Mouse (Mus musculus): ENCODE measurements around the gene Prkn.

Gene Prkn

GRCm38 (mm10) chr17:11127217-11127616 lies 287.0 kb downstream of the Prkn start:
- no peak for DNase-seq (ENCODE audit: low read depth, low spot score)

GRCm38 (mm10) chr17:11130919-11131318 lies 290.7 kb downstream of the Prkn start:
- DNase-seq (ENCODE audit: low read depth, low spot score): no peak

GRCm38 (mm10) chr17:11142321-11142720 lies 302.1 kb downstream of the Prkn start:
- DNase-seq (ENCODE audit: low read depth, low spot score): no peak

- no peak for DNase-seq (ENCODE audit: low read depth, low spot score)
Measured at GRCm38 (mm10) chr17:11156119-11156518, 315.9 kb downstream of the Prkn start.

- no peak for DNase-seq (ENCODE audit: low read depth, low spot score)
Measured at GRCm38 (mm10) chr17:11157536-11157935, 317.4 kb downstream of the Prkn start.

- no peak for DNase-seq (ENCODE audit: low read depth, low spot score)
Measured at GRCm38 (mm10) chr17:11161436-11161835, 321.3 kb downstream of the Prkn start.

- DNase-seq (ENCODE audit: low read depth, low spot score): no peak
Measured at GRCm38 (mm10) chr17:11162770-11163169, 322.6 kb downstream of the Prkn start.

- no peak for DNase-seq (ENCODE audit: low read depth, low spot score)
Measured at GRCm38 (mm10) chr17:11187356-11187755, 347.2 kb downstream of the Prkn start.

- no peak for DNase-seq (ENCODE audit: low read depth, low spot score)
Measured at GRCm38 (mm10) chr17:11188494-11188893, 348.3 kb downstream of the Prkn start.

- DNase-seq (ENCODE audit: low read depth, low spot score): no peak
Measured at GRCm38 (mm10) chr17:11190306-11190705, 350.1 kb downstream of the Prkn start.

GRCm38 (mm10) chr17:11198134-11198533 lies 357.9 kb downstream of the Prkn start:
- no peak for DNase-seq (ENCODE audit: low read depth, low spot score)

- DNase-seq (ENCODE audit: low read depth, low spot score): peak; percentile 86
Measured at GRCm38 (mm10) chr17:11209063-11209462, 368.9 kb downstream of the Prkn start.

GRCm38 (mm10) chr17:11211006-11211405 lies 370.8 kb downstream of the Prkn start:
- DNase-seq (ENCODE audit: low read depth, low spot score): no peak

GRCm38 (mm10) chr17:11211591-11211990 lies 371.4 kb downstream of the Prkn start:
- DNase-seq (ENCODE audit: low read depth, low spot score): no peak

- no peak for DNase-seq (ENCODE audit: low read depth, low spot score)
Measured at GRCm38 (mm10) chr17:11213689-11214088, 373.5 kb downstream of the Prkn start.

- no peak for DNase-seq (ENCODE audit: low read depth, low spot score)
Measured at GRCm38 (mm10) chr17:11229011-11229410, 388.8 kb downstream of the Prkn start.

- no peak for DNase-seq (ENCODE audit: low read depth, low spot score)
Measured at GRCm38 (mm10) chr17:11229426-11229825, 389.2 kb downstream of the Prkn start.

- DNase-seq (ENCODE audit: low read depth, low spot score): no peak
Measured at GRCm38 (mm10) chr17:11230604-11231395, 390.6 kb downstream of the Prkn start.

- no peak for DNase-seq (ENCODE audit: low read depth, low spot score)
Measured at GRCm38 (mm10) chr17:11235273-11235672, 395.1 kb downstream of the Prkn start.

- DNase-seq (ENCODE audit: low read depth, low spot score): no peak
Measured at GRCm38 (mm10) chr17:11245040-11245439, 404.9 kb downstream of the Prkn start.

GRCm38 (mm10) chr17:11249216-11249615 lies 409.0 kb downstream of the Prkn start:
- no peak for DNase-seq (ENCODE audit: low read depth, low spot score)

GRCm38 (mm10) chr17:11260663-11261062 lies 420.5 kb downstream of the Prkn start:
- DNase-seq (ENCODE audit: low read depth, low spot score): no peak

- DNase-seq (ENCODE audit: low read depth, low spot score): no peak
Measured at GRCm38 (mm10) chr17:11261679-11262078, 421.5 kb downstream of the Prkn start.

- no peak for DNase-seq (ENCODE audit: low read depth, low spot score)
Measured at GRCm38 (mm10) chr17:11267951-11268350, 427.8 kb downstream of the Prkn start.
